Mouse (Mus musculus): ENCODE data around the gene Nectin1. TPM values are rescaled to one million over a fixed set of nuclear protein-coding genes. Genes with fewer than 3 reads are reported as not detected.

The Nectin1 gene
- polyA plus RNA-seq, 1 experiment from 2014 or later: 5.0 TPM

DNA sequence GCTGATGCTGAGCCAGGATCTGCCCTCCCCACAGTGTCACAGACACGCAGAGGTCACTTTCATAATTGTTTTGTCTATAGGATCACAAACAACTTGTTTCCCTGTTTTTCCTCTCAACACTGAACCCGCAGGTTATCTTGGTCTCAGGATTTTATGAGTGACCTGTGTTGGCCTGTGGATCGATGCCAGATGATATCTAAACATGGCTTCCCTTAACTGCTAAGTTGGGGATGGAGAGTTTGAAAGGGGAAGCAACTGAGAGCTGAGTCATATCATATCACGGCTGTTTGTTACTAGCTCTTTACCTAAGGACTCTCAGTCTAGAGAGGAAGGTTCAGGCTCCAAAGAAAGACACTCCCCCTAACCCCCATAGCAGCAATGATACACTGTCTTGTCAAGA is 11.7 kb downstream of the Nectin1 start:
- Histone ChIP-seq H3K27me3 (replicated peaks; ENCODE audit: low read depth, poor library complexity, severe bottlenecking) (no peaks in the 10 kb centered on the region), H3K27ac (replicated peaks) (peak overlapping the region; percentile 61), H3K9me3 (no peaks in the 10 kb centered on the region), H3K36me3 (replicated peaks) (peaks cover 17% of the 10 kb centered on the region), H3K4me3 (no peak overlapping the region), H3K4me1 (peaks cover 73% of the 10 kb centered on the region)
- 79% methylated on average over 4 of the region's 4 CpGs for WGBS
- DNase-seq (ENCODE audit: low spot score): no peak

- 59% methylated on average over 2 of the region's 2 CpGs for WGBS
- DNase-seq (ENCODE audit: low spot score): no peak
- H3K27ac ChIP-seq (replicated peaks): no peak overlapping the region
- H3K36me3 ChIP-seq (replicated peaks): peaks cover 13% of the 10 kb centered on the region
- H3K4me1 ChIP-seq: peaks cover 71% of the 10 kb centered on the region
- no peaks in the 10 kb centered on the region for H3K9me3 ChIP-seq
- no peak overlapping the region for H3K4me3 ChIP-seq
- H3K27me3 ChIP-seq (replicated peaks; ENCODE audit: low read depth, poor library complexity, severe bottlenecking): no peaks in the 10 kb centered on the region
These were observed 12.1 kb downstream of the Nectin1 start for GRCm38 (mm10) chr9:43755928-43756327.

GRCm38 (mm10) chr9:43757225-43757624 is 13.4 kb downstream of the Nectin1 start:
- Histone ChIP-seq H3K4me3 (no peak overlapping the region), H3K36me3 (replicated peaks) (peaks cover 3% of the 10 kb centered on the region), H3K27me3 (replicated peaks; ENCODE audit: low read depth, poor library complexity, severe bottlenecking) (no peaks in the 10 kb centered on the region), H3K9me3 (no peaks in the 10 kb centered on the region), H3K4me1 (peaks cover 73% of the 10 kb centered on the region), H3K27ac (replicated peaks) (peak overlapping the region; percentile 44)
- DNase-seq (ENCODE audit: low spot score): no peak
- WGBS: 79% methylated on average over 10 of the region's 10 CpGs

GRCm38 (mm10) chr9:43757972-43758965 is 14.5 kb downstream of the Nectin1 start:
- Histone ChIP-seq H3K27me3 (replicated peaks; ENCODE audit: low read depth, poor library complexity, severe bottlenecking) (no peaks in the 10 kb centered on the region), H3K27ac (replicated peaks) (peak overlapping the region; percentile 44; the same call in 1 of the 2 replicates), H3K36me3 (replicated peaks) (peaks cover 1% of the 10 kb centered on the region; the same call in 1 of the 2 replicates), H3K4me1 (peaks cover 73% of the 10 kb centered on the region), H3K9me3 (no peaks in the 10 kb centered on the region), H3K4me3 (no peak overlapping the region)
- no peak for DNase-seq (ENCODE audit: low spot score)
- 61% methylated on average over 5 of the region's 5 CpGs for WGBS

- Histone ChIP-seq H3K36me3 (replicated peaks) (peaks cover 12% of the 10 kb centered on the region; the same call in 1 of the 2 replicates), H3K4me1 (peaks cover 63% of the 10 kb centered on the region), H3K4me3 (no peak overlapping the region), H3K27me3 (replicated peaks; ENCODE audit: low read depth, poor library complexity, severe bottlenecking) (no peaks in the 10 kb centered on the region), H3K27ac (replicated peaks) (no peak overlapping the region), H3K9me3 (0 out of 2 replicates have a peak, but pooled peaks cover 5% of the 10 kb centered on the region)
- no peak for DNase-seq (ENCODE audit: low spot score)
- WGBS: 89% methylated on average over 12 of the region's 12 CpGs
These were observed 16.3 kb downstream of the Nectin1 start for GRCm38 (mm10) chr9:43760078-43760477.

- H3K4me1 ChIP-seq: peaks cover 59% of the 10 kb centered on the region
- 82% methylated on average over 5 of the region's 5 CpGs for WGBS
- H3K9me3 ChIP-seq: 0 out of 2 replicates have a peak, but pooled peaks cover 5% of the 10 kb centered on the region
- no peak for DNase-seq (ENCODE audit: low spot score)
- H3K27ac ChIP-seq (replicated peaks): peak overlapping the region; percentile 54
- peaks cover 12% of the 10 kb centered on the region; the same call in 1 of the 2 replicates for H3K36me3 ChIP-seq (replicated peaks)
- no peak overlapping the region for H3K4me3 ChIP-seq
- no peaks in the 10 kb centered on the region for H3K27me3 ChIP-seq (replicated peaks; ENCODE audit: low read depth, poor library complexity, severe bottlenecking)
These were observed 17.5 kb downstream of the Nectin1 start for GRCm38 (mm10) chr9:43761181-43761820.

DNA sequence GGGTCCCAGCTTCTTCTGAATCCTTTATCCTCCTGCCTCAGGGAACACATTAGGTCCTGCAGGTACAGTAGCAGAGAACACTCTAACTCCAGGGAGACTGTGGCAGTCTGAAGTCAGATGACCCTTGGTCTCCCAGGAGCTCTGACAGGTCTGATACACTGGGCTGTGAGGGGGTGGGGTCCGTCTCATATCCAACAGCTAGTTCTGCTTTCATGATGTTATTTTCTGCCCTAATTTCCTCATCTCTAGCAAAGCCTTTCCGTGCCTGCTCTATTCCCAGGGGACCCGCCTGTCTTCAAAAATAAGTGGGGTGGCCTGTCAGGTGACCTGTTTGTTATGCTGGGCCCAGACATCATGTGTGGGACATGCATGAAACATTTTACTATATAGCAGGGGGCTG is 18.2 kb downstream of the Nectin1 start:
- WGBS: 79% methylated on average over 3 of the region's 3 CpGs

GRCm38 (mm10) chr9:43765419-43766179 is 21.8 kb downstream of the Nectin1 start:
- H3K4me1 ChIP-seq: peaks cover 66% of the 10 kb centered on the region
- peak; percentile 33 for DNase-seq (ENCODE audit: low spot score)

More for the DNA sequence above, 18.2 kb downstream of the Nectin1 start:
- 0 out of 2 replicates have a peak overlapping the region, but pooled peaks have one; percentile 54 for H3K27ac ChIP-seq (replicated peaks)
- H3K36me3 ChIP-seq (replicated peaks): peaks cover 12% of the 10 kb centered on the region; the same call in 1 of the 2 replicates
- DNase-seq (ENCODE audit: low spot score): no peak
- H3K9me3 ChIP-seq: 0 out of 2 replicates have a peak, but pooled peaks cover 5% of the 10 kb centered on the region
- H3K27me3 ChIP-seq (replicated peaks; ENCODE audit: low read depth, poor library complexity, severe bottlenecking): no peaks in the 10 kb centered on the region
- no peak overlapping the region for H3K4me3 ChIP-seq
- H3K4me1 ChIP-seq: peaks cover 57% of the 10 kb centered on the region

GRCm38 (mm10) chr9:43768779-43769178 is 25.0 kb downstream of the Nectin1 start:
- WGBS: 17% methylated on average over 4 of the region's 4 CpGs
- peaks cover 69% of the 10 kb centered on the region for H3K4me1 ChIP-seq
- H3K27me3 ChIP-seq (replicated peaks; ENCODE audit: low read depth, poor library complexity, severe bottlenecking): no peaks in the 10 kb centered on the region
- H3K4me3 ChIP-seq: no peak overlapping the region
- peak; percentile 40 for DNase-seq (ENCODE audit: low spot score)
- 0 out of 2 replicates have a peak, but pooled peaks cover 2% of the 10 kb centered on the region for H3K9me3 ChIP-seq
- peaks cover 5% of the 10 kb centered on the region; the same call in 1 of the 2 replicates for H3K36me3 ChIP-seq (replicated peaks)
- no peak overlapping the region; the same call in 1 of the 2 replicates for H3K27ac ChIP-seq (replicated peaks)

More at GRCm38 (mm10) chr9:43765419-43766179, 21.8 kb downstream of the Nectin1 start:
- no peaks in the 10 kb centered on the region for H3K27me3 ChIP-seq (replicated peaks; ENCODE audit: low read depth, poor library complexity, severe bottlenecking)
- H3K4me3 ChIP-seq: no peak overlapping the region
- WGBS: 67% methylated on average over 14 of the region's 14 CpGs
- 0 out of 2 replicates have a peak, but pooled peaks cover 5% of the 10 kb centered on the region for H3K9me3 ChIP-seq
- H3K27ac ChIP-seq (replicated peaks): peak overlapping the region; percentile 15; the same call in 1 of the 2 replicates
- peaks cover 12% of the 10 kb centered on the region; the same call in 1 of the 2 replicates for H3K36me3 ChIP-seq (replicated peaks)

DNA sequence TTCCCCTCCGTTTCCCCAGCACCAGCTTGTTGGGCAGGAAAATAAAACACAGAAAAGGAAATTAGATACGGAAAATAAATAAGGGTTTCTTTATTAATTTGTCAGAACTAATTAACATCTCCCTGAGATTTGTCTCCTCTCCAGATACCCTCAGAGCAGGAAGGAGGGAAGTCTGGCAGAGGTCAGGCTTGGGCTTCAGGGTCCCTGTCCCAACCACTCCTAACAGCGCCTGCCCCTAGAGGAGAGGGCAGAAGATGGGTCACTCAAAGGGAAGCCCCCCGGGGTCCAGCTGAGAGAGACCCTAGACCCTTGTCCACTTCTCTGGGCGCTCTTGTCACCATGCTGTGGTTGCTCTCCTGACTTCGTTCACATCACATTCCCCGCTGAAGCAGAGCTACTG is 25.4 kb downstream of the Nectin1 start:
- DNase-seq (ENCODE audit: low spot score): no peak
- H3K27ac ChIP-seq (replicated peaks): no peak overlapping the region
- H3K4me1 ChIP-seq: peaks cover 73% of the 10 kb centered on the region
- peaks cover under 1% of the 10 kb centered on the region; the same call in 1 of the 2 replicates for H3K36me3 ChIP-seq (replicated peaks)
- WGBS: 67% methylated on average over 7 of the region's 7 CpGs
- no peaks in the 10 kb centered on the region for H3K27me3 ChIP-seq (replicated peaks; ENCODE audit: low read depth, poor library complexity, severe bottlenecking)
- H3K9me3 ChIP-seq: no peaks in the 10 kb centered on the region
- no peak overlapping the region for H3K4me3 ChIP-seq

- H3K4me1 ChIP-seq: peaks cover 71% of the 10 kb centered on the region
- no peaks in the 10 kb centered on the region for H3K27me3 ChIP-seq (replicated peaks; ENCODE audit: low read depth, poor library complexity, severe bottlenecking)
- no peak for DNase-seq (ENCODE audit: low spot score)
- no peaks in the 10 kb centered on the region for H3K36me3 ChIP-seq (replicated peaks)
- H3K9me3 ChIP-seq: no peaks in the 10 kb centered on the region
- 78% methylated on average over 4 of the region's 4 CpGs for WGBS
- no peak overlapping the region for H3K4me3 ChIP-seq
- H3K27ac ChIP-seq (replicated peaks): no peak overlapping the region
These were observed 26.2 kb downstream of the Nectin1 start for GRCm38 (mm10) chr9:43769940-43770339.

All from embryonic facial prominence, embryonic 10.5 days (tissue).